Mouse (Mus musculus) heart, embryonic 11.5 days (tissue): ENCODE data around the gene Pinlyp. TPM values are rescaled to one million over a fixed set of nuclear protein-coding genes. Genes with fewer than 3 reads are reported as not detected.
A peak's percentile ranks its signal among the peaks of the same experiment; 100 is the strongest.

Source experiments
- ATAC-seq: fragments of 200-750 bp; cut with Nextera tagmentation; replicated peaks from 2 replicates; pipeline ENCODE4 v1.8.0; 2017; ENCODE audit warnings: moderate library complexity; ENCODE audit not compliant: insufficient number of reproducible peaks, low FRiP score, low TSS enrichment
- H3K27ac ChIP-seq: fragments of 300-500 bp; sonication (generic); 2 replicates; pipeline ENCODE4 v1.5.1; 2014; ENCODE audit warnings: mild to moderate bottlenecking, low read depth, low read length
- H3K27me3 ChIP-seq: fragments of 300-500 bp; sonication (generic); 2 replicates; pipeline ENCODE4 v1.6.1; 2014; ENCODE audit warnings: mild to moderate bottlenecking, low read length, mixed read lengths; ENCODE audit not compliant: control insufficient read depth, insufficient read depth
- H3K36me3 ChIP-seq: fragments of 300-500 bp; sonication (generic); 2 replicates; pipeline ENCODE4 v1.6.1; 2014; ENCODE audit warnings: mild to moderate bottlenecking, low read length, moderate library complexity, mixed read lengths; ENCODE audit not compliant: control insufficient read depth, insufficient read depth
- H3K4me1 ChIP-seq: fragments of 300-500 bp; sonication (generic); 2 replicates; pipeline ENCODE4 v1.6.1; 2014; ENCODE audit warnings: low read length; ENCODE audit not compliant: control insufficient read depth, insufficient read depth
- H3K4me2 ChIP-seq: fragments of 300-500 bp; sonication (generic); 2 replicates; pipeline ENCODE4 v1.6.1; 2014; ENCODE audit warnings: mild to moderate bottlenecking, moderate library complexity
- H3K4me3 ChIP-seq: fragments of 300-500 bp; sonication (generic); 2 replicates; pipeline ENCODE4 v1.5.1; 2014; ENCODE audit warnings: low read depth, low read length
- H3K9ac ChIP-seq: fragments of 300-500 bp; sonication (generic); 2 replicates; pipeline ENCODE4 v1.6.1; 2014; ENCODE audit warnings: mild to moderate bottlenecking, low read depth, low read length, moderate library complexity
- H3K9me3 ChIP-seq: fragments of 300-500 bp; sonication (generic); replicated peaks from 2 replicates; pipeline ENCODE4 v1.6.1; 2016; ENCODE audit warnings: low read length; ENCODE audit not compliant: control insufficient read depth
- WGBS: fragments of 180-500 bp; shearing (Covaris S2); extraction: QIAGEN DNeasy Blood & Tissue Kit; methylation state at CpG from one replicate; pipeline ENCODE4 v1.1.7; 2014; ENCODE audit not compliant: insufficient replicate concordance; 5-methylcytosine and 5-hydroxymethylcytosine counted together
- polyA plus RNA-seq: library from polyadenylated mRNA; unstranded; fragments of >200 nt; fragmentation: Nextera tagmentation; extraction: Ambion mirVana; gene quantifications from 2 replicates; pipeline ENCODE4 v1.2.1, GENCODE M21; 2014

The Pinlyp gene
- polyA plus RNA-seq, 1 experiment from 2014 or later, result not detected

- no peak within 1 kb of the TSS for H3K27ac ChIP-seq
- 87% methylated on average over 7 of the region's 7 CpGs for WGBS
- H3K36me3 ChIP-seq, result peaks cover 5% of the 10 kb centered on the region; the same call in 1 of the 2 replicates
- no peaks in the 10 kb centered on the region for H3K27me3 ChIP-seq
- H3K4me1 ChIP-seq, result no peaks in the 10 kb centered on the region
- no peak for ATAC-seq
- no peak within 1 kb of the TSS for H3K9ac ChIP-seq
- no peak within 1 kb of the TSS for H3K4me3 ChIP-seq
- H3K4me2 ChIP-seq, result no peak within 1 kb of the TSS
- no peaks in the 10 kb centered on the region for H3K9me3 ChIP-seq
Measured at GRCm38 (mm10) chr7:24512355-24512754, 33.6 kb downstream of the Pinlyp start, which contains the start of gene AC161166.1. AC161166.1 (minus strand) TSS chr7:24512455.

GRCm38 (mm10) chr7:24507726-24508114 lies 38.2 kb downstream of the Pinlyp start:
- Histone ChIP-seq H3K9ac (peak overlapping the region; percentile 98), H3K4me1 (peaks cover 8% of the 10 kb centered on the region), H3K27me3 (peaks cover 12% of the 10 kb centered on the region), H3K4me2 (peak overlapping the region; percentile 81), H3K9me3 (no peaks in the 10 kb centered on the region), H3K27ac (peak overlapping the region; percentile 98), H3K4me3 (peak overlapping the region; percentile 51), H3K36me3 (peaks cover 3% of the 10 kb centered on the region; the same call in 1 of the 2 replicates)
- no peak; the same call in 1 of the 2 replicates for ATAC-seq
- 2% methylated on average over 20 of the region's 20 CpGs for WGBS

DNA sequence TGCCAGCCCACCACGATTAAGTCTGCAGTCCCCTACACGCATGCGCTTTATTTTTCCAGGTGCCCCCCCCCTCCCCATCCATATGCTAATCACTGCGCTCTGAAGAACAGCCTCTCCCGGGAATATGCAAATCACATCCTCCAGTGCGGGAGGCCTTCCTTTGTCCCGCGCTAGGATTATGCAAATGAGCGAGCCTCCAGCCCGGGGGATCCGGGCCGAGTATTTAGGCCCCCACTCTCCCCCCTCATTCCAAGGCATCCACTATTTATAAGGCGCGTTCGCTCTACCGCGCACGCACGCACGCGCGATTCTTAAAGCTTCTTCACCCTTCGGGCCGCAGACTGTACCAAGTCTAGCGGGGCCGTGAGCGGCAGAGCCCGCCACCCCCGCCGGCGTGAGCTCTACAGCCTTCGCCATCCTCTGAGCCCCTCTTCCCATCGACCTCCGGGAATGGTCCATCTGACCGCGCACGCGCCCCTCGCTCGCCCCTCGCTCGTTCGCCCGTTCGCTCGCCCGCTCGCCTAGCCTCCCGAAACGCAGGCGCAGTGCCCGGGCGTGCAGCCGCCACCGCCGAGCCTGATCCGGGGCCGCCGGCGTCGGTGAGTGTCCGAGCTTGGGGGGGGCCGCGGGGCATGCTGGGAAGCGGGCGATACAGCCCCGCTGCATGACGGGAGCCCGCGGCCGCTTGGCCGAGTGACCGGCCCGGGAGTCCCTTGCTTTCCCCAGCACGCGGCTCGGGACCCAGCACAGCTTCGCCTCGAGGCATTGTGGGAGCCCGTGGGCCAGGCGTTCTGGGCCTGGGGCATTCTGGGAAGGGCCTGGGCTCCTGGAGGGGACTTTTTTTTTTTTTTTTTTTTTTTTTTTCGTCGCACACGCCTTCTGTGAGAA lies 38.8 kb downstream of the Pinlyp start, which contains the start of gene Zfp428:
Zfp428 (plus strand) TSS at position 169 of the 888 bp plus-strand sequence.
- under 1% methylated on average over 84 of the region's 84 CpGs for WGBS
- Histone ChIP-seq H3K36me3 (peaks cover 3% of the 10 kb centered on the region; the same call in 1 of the 2 replicates), H3K4me1 (peaks cover 8% of the 10 kb centered on the region), H3K27ac (peak within 1 kb of the TSS; percentile 98), H3K27me3 (peaks cover 19% of the 10 kb centered on the region), H3K9me3 (no peaks in the 10 kb centered on the region), H3K4me3 (peak within 1 kb of the TSS; percentile 51), H3K9ac (peak within 1 kb of the TSS; percentile 98), H3K4me2 (peak within 1 kb of the TSS; percentile 81)
- ATAC-seq, result peak; percentile 79

- WGBS, result 0% methylated on average over 12 of the region's 12 CpGs
- Histone ChIP-seq H3K4me1 (peaks cover 8% of the 10 kb centered on the region), H3K36me3 (peaks cover 3% of the 10 kb centered on the region; the same call in 1 of the 2 replicates), H3K9me3 (0 out of 2 replicates have a peak, but pooled peaks cover under 1% of the 10 kb centered on the region), H3K27me3 (peaks cover 25% of the 10 kb centered on the region), H3K4me3 (peak overlapping the region; percentile 51), H3K9ac (peak overlapping the region; percentile 98), H3K4me2 (peak overlapping the region; percentile 81), H3K27ac (peak overlapping the region; percentile 98)
- no peak for ATAC-seq
Measured at GRCm38 (mm10) chr7:24506476-24506837, 39.5 kb downstream of the Pinlyp start.

DNA sequence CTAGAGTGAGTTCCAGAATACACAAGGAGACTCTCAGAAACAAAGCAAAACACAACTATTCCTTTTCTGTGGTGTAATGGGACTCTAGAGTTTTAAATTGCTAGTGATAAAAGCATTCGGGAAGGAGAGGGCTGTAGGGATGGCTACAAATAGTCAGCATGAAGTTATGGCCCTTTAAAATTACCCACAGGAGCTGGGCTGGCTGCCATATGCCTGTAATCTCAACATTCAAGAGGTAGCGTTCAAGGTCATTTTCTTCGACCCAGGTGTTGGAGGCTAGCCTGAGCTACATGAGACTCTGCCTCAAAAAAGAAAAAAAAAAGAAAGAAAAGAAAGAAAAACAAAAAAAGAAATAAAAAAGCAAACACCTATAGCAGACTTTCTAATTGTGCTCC lies 39.9 kb downstream of the Pinlyp start:
- 0 out of 2 replicates have a peak, but pooled peaks cover 3% of the 10 kb centered on the region for H3K9me3 ChIP-seq
- peak overlapping the region; percentile 98 for H3K27ac ChIP-seq
- H3K4me3 ChIP-seq, result peak overlapping the region; percentile 51
- WGBS, result 12% methylated on average over 3 of the region's 3 CpGs
- peaks cover 8% of the 10 kb centered on the region for H3K4me1 ChIP-seq
- H3K4me2 ChIP-seq, result peak overlapping the region; percentile 81
- H3K27me3 ChIP-seq, result peaks cover 29% of the 10 kb centered on the region
- no peak for ATAC-seq
- peaks cover 3% of the 10 kb centered on the region; the same call in 1 of the 2 replicates for H3K36me3 ChIP-seq
- H3K9ac ChIP-seq, result peak overlapping the region; percentile 98; the same call in 1 of the 2 replicates

DNA sequence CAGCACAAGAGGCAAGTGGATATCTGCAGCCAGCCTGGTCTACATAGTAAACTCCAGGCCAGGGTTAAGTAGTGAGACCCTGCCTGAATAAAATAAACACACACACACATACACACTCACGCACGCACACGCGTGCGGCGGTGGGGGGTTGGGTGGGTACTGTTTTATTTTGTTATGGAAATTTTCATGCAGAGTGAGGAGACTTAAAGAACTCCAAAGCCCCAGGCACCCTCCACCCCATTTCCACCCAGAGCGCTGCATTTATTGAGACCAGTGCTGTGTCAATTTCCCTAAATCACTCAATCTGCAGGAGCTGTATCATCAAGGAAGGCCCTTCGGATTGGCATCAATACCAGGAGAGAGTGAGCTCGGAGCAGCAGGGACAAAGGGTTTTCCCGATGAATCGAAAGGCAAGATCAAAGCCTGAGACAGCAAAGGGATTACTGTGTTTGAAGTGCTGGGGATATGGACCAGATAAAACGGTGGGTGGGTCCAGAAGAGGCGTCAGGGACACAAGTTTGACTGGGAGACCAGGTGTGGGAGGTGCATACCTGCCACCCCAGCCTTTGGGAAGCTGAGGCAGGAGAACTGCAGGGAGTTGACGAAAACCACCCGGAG lies 40.4 kb downstream of the Pinlyp start:
- Histone ChIP-seq H3K4me3 (no peak overlapping the region), H3K4me1 (peaks cover 8% of the 10 kb centered on the region), H3K27me3 (peaks cover 34% of the 10 kb centered on the region), H3K27ac (no peak overlapping the region), H3K4me2 (peak overlapping the region; percentile 1; the same call in 1 of the 2 replicates), H3K9ac (no peak overlapping the region), H3K9me3 (peaks cover 5% of the 10 kb centered on the region; the same call in 1 of the 2 replicates), H3K36me3 (no peaks in the 10 kb centered on the region)
- 24% methylated on average over 15 of the region's 15 CpGs for WGBS
- ATAC-seq, result no peak

- Histone ChIP-seq H3K9ac (no peak overlapping the region), H3K4me1 (peaks cover 12% of the 10 kb centered on the region), H3K36me3 (no peaks in the 10 kb centered on the region), H3K4me2 (no peak overlapping the region), H3K27me3 (peaks cover 41% of the 10 kb centered on the region), H3K9me3 (peaks cover 5% of the 10 kb centered on the region; the same call in 1 of the 2 replicates), H3K27ac (no peak overlapping the region), H3K4me3 (no peak overlapping the region)
- no peak for ATAC-seq
- WGBS, result 21% methylated on average over 4 of the region's 4 CpGs
Measured at GRCm38 (mm10) chr7:24504868-24505267, 41.0 kb downstream of the Pinlyp start.

DNA sequence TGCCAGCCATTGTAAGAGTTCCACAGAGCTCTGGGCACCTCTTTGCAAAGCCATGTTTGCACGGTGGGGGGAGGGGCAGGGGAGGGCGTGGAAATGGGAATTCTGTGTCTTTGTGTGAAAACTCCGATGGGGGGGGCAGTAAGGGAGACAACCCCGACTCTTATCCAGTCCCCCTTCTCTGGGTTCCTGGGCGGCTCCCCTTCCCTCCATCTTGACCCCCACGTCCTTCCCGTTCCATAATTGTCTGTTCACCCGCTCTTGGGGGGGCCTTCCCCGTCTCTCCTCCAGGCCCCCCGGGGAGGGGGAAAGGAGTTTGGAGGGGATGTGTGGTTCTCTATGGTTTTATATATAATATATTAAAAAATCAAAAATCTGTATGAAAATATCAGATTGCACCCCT lies 41.9 kb downstream of the Pinlyp start:
- Histone ChIP-seq H3K27ac (no peak overlapping the region), H3K4me1 (peaks cover 12% of the 10 kb centered on the region), H3K9ac (no peak overlapping the region), H3K4me3 (no peak overlapping the region), H3K27me3 (peaks cover 50% of the 10 kb centered on the region), H3K4me2 (peak overlapping the region; percentile 24; the same call in 1 of the 2 replicates), H3K9me3 (peaks cover 5% of the 10 kb centered on the region; the same call in 1 of the 2 replicates), H3K36me3 (no peaks in the 10 kb centered on the region)
- no peak for ATAC-seq
- WGBS, result 18% methylated on average over 10 of the region's 10 CpGs
